Mouse (Mus musculus) T-helper 17 cell (primary cell): ENCODE data around the gene Efcab10.

Experiments used
- in situ Hi-C, 2 experiments: fragments of 300-600 bp; cut with MboI, MseI; formaldehyde crosslinking; loops; 1 replicate in 1 of 2; 2 replicates in 1 of 2; pipeline ENCODE4 v1.15.1; 2025; ENCODE audit warnings: high pct_unique_total_duplicates in 2 of 2

The Efcab10 gene

GRCm38 (mm10) chr12:33394804-33395623 is at the start of gene Efcab10:
Gene Efcab10 (plus strand): TSS chr12:33394854.
- in situ Hi-C loops = no loop called here

GRCm38 (mm10) chr12:33344970-33345772 is 49.5 kb upstream of the Efcab10 start:
- in situ Hi-C loops = no loop called here

GRCm38 (mm10) chr12:33345773-33346435 is 48.8 kb upstream of the Efcab10 start:
- in situ Hi-C loops = no loop called here

- in situ Hi-C loops = no loop called here
Observed at GRCm38 (mm10) chr12:33352671-33353070, 42.0 kb upstream of the Efcab10 start.

GRCm38 (mm10) chr12:33358345-33358744 is 36.3 kb upstream of the Efcab10 start:
- in situ Hi-C loops = no loop called here

GRCm38 (mm10) chr12:33359209-33359608 is 35.4 kb upstream of the Efcab10 start:
- in situ Hi-C loops = no loop called here

GRCm38 (mm10) chr12:33359878-33360482 is 34.7 kb upstream of the Efcab10 start:
- in situ Hi-C loops = no loop called here

- in situ Hi-C loops = no loop called here
Observed at GRCm38 (mm10) chr12:33360729-33361128, 33.9 kb upstream of the Efcab10 start.

GRCm38 (mm10) chr12:33364511-33364910 is 30.1 kb upstream of the Efcab10 start:
- in situ Hi-C loops = no loop called here

- in situ Hi-C loops = no loop called here
Observed at GRCm38 (mm10) chr12:33365133-33365532, 29.5 kb upstream of the Efcab10 start.

GRCm38 (mm10) chr12:33369555-33369954 is 25.1 kb upstream of the Efcab10 start:
- in situ Hi-C loops = no loop called here

GRCm38 (mm10) chr12:33379624-33380445 is 14.8 kb upstream of the Efcab10 start:
- in situ Hi-C loops = loop anchor here in 1 of 2 experiments (5.0 kb wide), 1 partner anchor 47 kb away; the partner anchor contains the start of gene Twistnb

- in situ Hi-C loops = loop anchor here in 1 of 2 experiments (5.0 kb wide), 1 partner anchor 33 kb away; no protein-coding TSS in a partner anchor
Observed at GRCm38 (mm10) chr12:33388842-33389241, 5.8 kb upstream of the Efcab10 start.

- in situ Hi-C loops = no loop called here
Observed at GRCm38 (mm10) chr12:33390844-33391560, 3.7 kb upstream of the Efcab10 start.

GRCm38 (mm10) chr12:33403265-33403693 is 8.6 kb downstream of the Efcab10 start:
- in situ Hi-C loops = no loop called here

- in situ Hi-C loops = no loop called here
Observed at GRCm38 (mm10) chr12:33404996-33405395, 10.3 kb downstream of the Efcab10 start.

GRCm38 (mm10) chr12:33405398-33406026 is 10.9 kb downstream of the Efcab10 start:
- in situ Hi-C loops = no loop called here

GRCm38 (mm10) chr12:33411580-33412151 is 17.0 kb downstream of the Efcab10 start:
- in situ Hi-C loops = no loop called here

GRCm38 (mm10) chr12:33424329-33424728 is 29.7 kb downstream of the Efcab10 start:
- in situ Hi-C loops = loop anchor here (5.0 to 10.0 kb wide), 2 partner anchors 37 to 300 kb away; no protein-coding TSS in a partner anchor
